Mouse (Mus musculus) midbrain, embryonic 13.5 days (tissue): ENCODE results near the gene Ago4. TPM values are rescaled to one million over a fixed set of nuclear protein-coding genes. Genes with fewer than 3 reads are reported as not detected.

ENCODE experiments used
- ATAC-seq: fragments of 200-750 bp; cut with Nextera tagmentation; 2 replicates; pipeline ENCODE4 v1.8.0; 2017; ENCODE audit warnings: mild to moderate bottlenecking, moderate TSS enrichment, moderate library complexity
- H3K27ac ChIP-seq: fragments of 300-500 bp; sonication (generic); 2 replicates; pipeline ENCODE4 v1.5.1; 2015; ENCODE audit warnings: inconsistent platforms, mild to moderate bottlenecking, moderate library complexity
- H3K27me3 ChIP-seq: fragments of 300-500 bp; sonication (generic); 2 replicates; pipeline ENCODE4 v1.6.1; 2015; ENCODE audit warnings: mild to moderate bottlenecking, inconsistent platforms
- H3K36me3 ChIP-seq: fragments of 300-500 bp; sonication (generic); 2 replicates; pipeline ENCODE4 v1.6.1; 2015; ENCODE audit warnings: mild to moderate bottlenecking, inconsistent platforms
- H3K4me1 ChIP-seq: fragments of 300-500 bp; sonication (generic); replicated peaks from 2 replicates; pipeline ENCODE4 v1.6.1; 2015; ENCODE audit warnings: inconsistent platforms
- H3K4me2 ChIP-seq: fragments of 300-500 bp; sonication (generic); replicated peaks from 2 replicates; pipeline ENCODE4 v1.6.1; 2015; ENCODE audit warnings: moderate library complexity, mild to moderate bottlenecking, inconsistent platforms
- H3K4me3 ChIP-seq: fragments of 300-500 bp; sonication (generic); replicated peaks from 2 replicates; pipeline ENCODE4 v1.5.1; 2015; ENCODE audit warnings: mild to moderate bottlenecking, inconsistent platforms
- H3K9ac ChIP-seq: fragments of 300-500 bp; sonication (generic); replicated peaks from 2 replicates; pipeline ENCODE4 v1.6.1; 2015; ENCODE audit warnings: mild to moderate bottlenecking, inconsistent platforms
- H3K9me3 ChIP-seq: fragments of 300-500 bp; sonication (generic); 2 replicates; pipeline ENCODE4 v1.6.1; 2016; ENCODE audit warnings: mild to moderate bottlenecking, inconsistent platforms
- WGBS: fragments of 180-500 bp; shearing (Covaris S2); methylation state at CpG from one replicate; pipeline ENCODE4 v1.1.7; 2015; 5-methylcytosine and 5-hydroxymethylcytosine counted together
- polyA plus RNA-seq: library from polyadenylated mRNA; unstranded; fragments of >200 nt; fragmentation: Nextera tagmentation; extraction: Ambion mirVana; gene quantifications from 2 replicates; pipeline ENCODE4 v1.2.1, GENCODE M21; 2015

The Ago4 gene
- polyA plus RNA-seq, 1 experiment from 2014 or later, result 10.4 TPM

DNA sequence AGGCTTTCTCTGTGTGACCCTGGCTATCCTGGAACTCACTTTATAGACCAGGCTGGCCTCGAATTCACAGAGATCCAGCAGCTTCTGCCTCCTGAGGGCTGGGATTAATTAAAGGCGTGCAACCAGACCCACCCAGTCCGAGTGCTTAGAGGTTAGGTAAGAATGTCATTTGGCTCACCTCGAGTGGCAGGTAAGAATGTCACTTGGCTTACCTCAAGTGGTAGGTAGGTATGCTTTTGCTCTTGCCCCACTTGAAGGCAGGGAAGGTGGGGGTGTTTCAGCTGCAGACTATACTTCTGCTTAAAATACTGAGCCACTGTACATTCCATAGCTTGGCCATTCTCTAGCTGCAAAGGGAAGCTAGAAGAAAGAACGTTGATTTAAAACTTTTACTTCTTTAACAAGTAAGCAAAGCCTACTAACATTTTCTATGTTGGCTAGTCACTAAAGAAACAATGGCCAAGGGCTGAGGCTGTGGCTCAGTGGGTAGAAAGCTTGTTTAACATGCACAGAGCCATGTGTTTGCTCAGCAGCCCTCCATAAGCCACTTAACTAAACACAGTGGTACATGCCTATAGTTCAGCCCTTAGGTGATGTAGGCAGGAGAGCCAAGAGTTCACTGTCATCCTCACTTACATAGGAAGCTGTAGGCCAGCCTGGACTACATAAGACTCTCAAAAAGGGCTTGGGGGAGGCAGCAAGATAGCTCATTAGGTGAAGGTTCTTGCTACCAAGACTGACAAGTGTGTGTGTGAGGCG is 20.8 kb downstream of the Ago4 start:
- peaks cover 68% of the 10 kb centered on the region for H3K36me3 ChIP-seq
- no peak overlapping the region for H3K4me2 ChIP-seq
- no peaks in the 10 kb centered on the region for H3K9me3 ChIP-seq
- WGBS, result 91% methylated on average over 6 of the region's 6 CpGs
- H3K4me3 ChIP-seq, result no peak overlapping the region
- no peak overlapping the region for H3K9ac ChIP-seq
- ATAC-seq, result no peak
- no peak overlapping the region for H3K27ac ChIP-seq
- no peaks in the 10 kb centered on the region for H3K4me1 ChIP-seq
- no peaks in the 10 kb centered on the region for H3K27me3 ChIP-seq

GRCm38 (mm10) chr4:126511013-126511412 is 22.3 kb downstream of the Ago4 start:
- 93% methylated on average over 5 of the region's 5 CpGs for WGBS
- Histone ChIP-seq H3K9me3 (no peaks in the 10 kb centered on the region), H3K4me1 (no peaks in the 10 kb centered on the region), H3K4me3 (no peak overlapping the region), H3K27ac (no peak overlapping the region), H3K4me2 (no peak overlapping the region), H3K9ac (no peak overlapping the region), H3K36me3 (peaks cover 69% of the 10 kb centered on the region), H3K27me3 (no peaks in the 10 kb centered on the region)
- no peak for ATAC-seq

DNA sequence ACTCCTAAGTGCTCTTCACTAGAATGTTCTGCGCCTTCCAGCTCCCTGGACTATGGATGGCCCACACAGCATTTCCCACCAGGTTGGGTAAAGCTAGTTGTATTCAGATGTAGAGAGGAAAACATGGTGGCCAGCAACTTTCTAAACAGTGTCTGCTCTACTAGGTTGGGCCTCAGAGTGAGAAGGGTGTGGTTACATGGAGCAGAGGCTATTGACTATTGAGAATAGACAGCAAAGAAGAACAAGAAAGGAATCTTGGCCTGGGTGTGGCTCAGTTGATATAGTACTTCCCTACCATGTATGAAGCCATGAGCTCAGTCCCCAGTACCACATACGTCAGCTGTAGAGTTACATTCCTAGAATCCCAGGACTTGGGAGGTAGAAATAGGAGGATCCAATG is 24.2 kb downstream of the Ago4 start:
- H3K27me3 ChIP-seq, result no peaks in the 10 kb centered on the region
- H3K4me3 ChIP-seq, result no peak overlapping the region
- no peak overlapping the region for H3K4me2 ChIP-seq
- no peaks in the 10 kb centered on the region for H3K4me1 ChIP-seq
- H3K36me3 ChIP-seq, result peaks cover 74% of the 10 kb centered on the region
- 95% methylated on average over 2 of the region's 2 CpGs for WGBS
- no peak overlapping the region for H3K9ac ChIP-seq
- H3K9me3 ChIP-seq, result no peaks in the 10 kb centered on the region
- no peak overlapping the region for H3K27ac ChIP-seq
- ATAC-seq, result no peak

- Histone ChIP-seq H3K9me3 (no peaks in the 10 kb centered on the region), H3K4me3 (no peak overlapping the region), H3K27ac (no peak overlapping the region), H3K36me3 (peaks cover 82% of the 10 kb centered on the region), H3K27me3 (no peaks in the 10 kb centered on the region), H3K4me1 (no peaks in the 10 kb centered on the region), H3K4me2 (no peak overlapping the region), H3K9ac (no peak overlapping the region)
- WGBS, result 78% methylated on average over 14 of the region's 14 CpGs
- ATAC-seq, result no peak
Observed at GRCm38 (mm10) chr4:126508110-126508899, 25.0 kb downstream of the Ago4 start.

DNA sequence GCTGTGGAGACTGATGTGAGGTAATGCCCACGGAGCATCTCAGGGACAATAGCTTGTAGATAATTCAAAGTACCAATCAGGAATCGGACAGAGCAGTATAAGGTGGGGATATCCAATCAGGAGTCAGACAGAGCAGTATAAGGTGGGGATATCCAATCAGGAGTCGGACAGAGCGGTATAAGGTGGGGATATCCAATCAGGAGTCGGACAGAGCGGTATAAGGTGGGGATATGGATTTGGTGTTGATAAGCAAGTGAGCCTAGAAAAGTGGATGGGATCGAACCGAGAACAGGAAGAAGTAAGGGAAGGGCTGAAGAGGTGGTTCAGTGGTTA is 30.3 kb downstream of the Ago4 start:
- no peaks in the 10 kb centered on the region for H3K9me3 ChIP-seq
- no peak overlapping the region for H3K4me3 ChIP-seq
- no peak overlapping the region for H3K27ac ChIP-seq
- no peak overlapping the region for H3K9ac ChIP-seq
- H3K36me3 ChIP-seq, result peaks cover 60% of the 10 kb centered on the region
- WGBS, result 55% methylated on average over 8 of the region's 8 CpGs
- peak; percentile 65; the same call in 1 of the 2 replicates for ATAC-seq
- H3K4me1 ChIP-seq, result peaks cover 6% of the 10 kb centered on the region; the same call in 1 of the 2 replicates
- H3K4me2 ChIP-seq, result no peak overlapping the region
- no peaks in the 10 kb centered on the region for H3K27me3 ChIP-seq

GRCm38 (mm10) chr4:126502141-126502976 is 30.9 kb downstream of the Ago4 start:
- Histone ChIP-seq H3K9ac (no peak overlapping the region), H3K27ac (no peak overlapping the region), H3K36me3 (peaks cover 61% of the 10 kb centered on the region), H3K9me3 (no peaks in the 10 kb centered on the region), H3K4me1 (peaks cover 6% of the 10 kb centered on the region; the same call in 1 of the 2 replicates), H3K27me3 (no peaks in the 10 kb centered on the region), H3K4me3 (no peak overlapping the region), H3K4me2 (no peak overlapping the region)
- ATAC-seq, result no peak
- WGBS, result 76% methylated on average over 6 of the region's 6 CpGs

DNA sequence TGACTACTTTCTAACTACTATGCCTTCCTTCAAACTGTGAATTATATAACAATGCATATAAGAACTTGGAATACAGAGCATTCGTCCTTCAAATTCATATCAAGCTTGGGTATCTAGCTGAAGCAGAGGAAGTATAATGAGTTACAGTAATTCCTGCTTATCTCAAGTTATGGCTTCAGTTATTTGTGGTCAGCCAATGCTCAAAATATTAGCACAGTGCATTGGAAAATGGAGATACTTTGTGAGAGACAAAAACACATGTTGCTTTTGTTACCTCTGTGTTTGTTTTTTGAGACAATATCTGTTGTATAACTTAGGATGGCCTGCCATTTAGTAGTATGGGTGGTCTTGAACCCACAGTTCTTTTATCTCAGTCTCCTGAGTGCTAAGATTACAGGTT is 34.7 kb downstream of the Ago4 start:
- peaks cover 6% of the 10 kb centered on the region; the same call in 1 of the 2 replicates for H3K4me1 ChIP-seq
- H3K36me3 ChIP-seq, result peaks cover 48% of the 10 kb centered on the region
- no peak overlapping the region for H3K27ac ChIP-seq
- no peak overlapping the region for H3K9ac ChIP-seq
- H3K4me3 ChIP-seq, result no peak overlapping the region
- WGBS, result 82% methylated on average over 1 of the region's 1 CpGs
- no peaks in the 10 kb centered on the region for H3K9me3 ChIP-seq
- no peaks in the 10 kb centered on the region for H3K27me3 ChIP-seq
- H3K4me2 ChIP-seq, result no peak overlapping the region
- no peak for ATAC-seq

DNA sequence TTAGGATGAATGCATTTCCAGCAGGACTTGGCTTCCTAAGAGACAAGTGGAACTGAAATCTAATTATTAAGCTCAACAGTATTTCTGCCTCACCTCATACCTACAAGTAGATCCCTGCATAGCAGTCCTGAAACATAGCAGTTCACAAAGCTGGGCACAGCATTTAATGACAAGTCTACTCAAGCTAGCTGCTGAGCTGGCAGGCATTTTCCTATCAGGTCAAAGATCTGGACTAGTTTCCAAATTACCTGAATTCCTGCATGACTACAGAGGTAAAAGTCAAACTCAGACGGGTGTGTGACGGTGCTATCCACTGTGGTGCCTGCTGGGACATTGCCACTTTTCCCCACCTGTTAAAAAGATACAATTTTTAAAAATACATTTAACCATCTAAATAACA is 36.3 kb downstream of the Ago4 start:
- Histone ChIP-seq H3K9me3 (no peaks in the 10 kb centered on the region), H3K4me2 (no peak overlapping the region), H3K36me3 (peaks cover 45% of the 10 kb centered on the region), H3K27me3 (no peaks in the 10 kb centered on the region), H3K4me3 (no peak overlapping the region), H3K9ac (no peak overlapping the region), H3K4me1 (no peaks in the 10 kb centered on the region), H3K27ac (no peak overlapping the region)
- WGBS, result 88% methylated on average over 2 of the region's 2 CpGs
- ATAC-seq, result no peak

DNA sequence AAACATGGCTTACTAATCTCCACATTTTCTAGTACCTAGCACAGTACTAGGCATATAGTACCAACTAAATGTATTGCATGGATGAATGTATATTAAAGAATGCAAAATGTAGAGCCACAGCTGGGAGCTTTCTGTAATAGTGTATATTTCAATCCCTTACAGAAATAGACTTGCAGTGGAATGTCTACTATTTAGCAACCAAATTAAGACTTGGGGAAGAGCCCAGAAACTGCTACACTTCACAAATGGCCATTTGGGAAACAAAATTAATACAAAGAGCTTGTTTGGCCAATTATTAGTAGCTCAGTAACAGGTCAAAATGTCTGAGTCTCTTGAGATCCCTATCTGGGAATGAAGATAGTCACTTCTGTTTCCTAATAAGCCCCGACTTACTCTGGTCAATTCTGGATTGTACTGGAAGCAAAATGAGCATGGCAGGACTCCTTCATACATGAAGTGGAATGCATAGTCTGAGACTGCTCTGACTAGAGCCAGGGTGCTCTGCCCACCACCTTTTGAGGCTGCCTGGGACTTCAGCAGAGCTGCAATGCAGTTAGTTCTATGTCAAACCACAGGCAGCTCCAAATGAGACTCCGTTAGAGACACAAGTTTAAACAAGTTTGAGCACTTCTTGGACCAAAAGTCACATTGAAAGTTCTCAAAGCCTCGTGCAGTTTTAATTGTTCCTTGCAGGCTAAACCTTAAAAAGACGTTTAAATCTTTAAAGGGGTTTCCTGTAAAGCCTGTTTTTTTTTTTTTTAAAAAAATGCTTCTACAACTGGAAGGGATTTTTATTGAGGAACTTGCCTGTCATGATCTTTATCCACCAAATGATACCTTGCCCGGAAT is 37.1 kb downstream of the Ago4 start:
- no peaks in the 10 kb centered on the region for H3K9me3 ChIP-seq
- ATAC-seq, result no peak
- no peak overlapping the region for H3K4me2 ChIP-seq
- peaks cover 52% of the 10 kb centered on the region for H3K36me3 ChIP-seq
- H3K27ac ChIP-seq, result no peak overlapping the region
- no peak overlapping the region for H3K9ac ChIP-seq
- no peaks in the 10 kb centered on the region for H3K4me1 ChIP-seq
- 86% methylated on average over 5 of the region's 5 CpGs for whole genome bisulfite sequencing
- no peaks in the 10 kb centered on the region for H3K27me3 ChIP-seq
- H3K4me3 ChIP-seq, result no peak overlapping the region

DNA sequence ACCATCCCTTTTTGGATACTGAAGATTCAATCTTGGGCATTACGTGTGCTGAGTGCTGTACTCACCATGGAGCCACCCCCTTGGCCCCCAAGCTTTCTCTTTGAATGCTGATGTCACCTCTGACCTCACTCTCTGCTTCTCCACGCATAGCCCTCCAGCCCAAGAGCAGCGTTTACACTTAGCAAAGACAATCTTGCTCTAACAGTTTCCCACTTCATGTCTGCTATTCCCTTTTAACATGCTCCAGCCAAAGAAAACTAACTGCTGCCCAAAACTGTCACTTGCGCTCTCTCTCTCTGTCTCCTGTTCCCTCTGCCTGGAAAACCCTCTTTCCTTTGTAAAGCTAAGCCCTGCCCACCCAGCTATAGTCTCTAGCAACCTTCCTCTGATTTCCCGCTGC is 37.8 kb downstream of the Ago4 start:
- Histone ChIP-seq H3K4me3 (no peak overlapping the region), H3K27me3 (no peaks in the 10 kb centered on the region), H3K4me1 (no peaks in the 10 kb centered on the region), H3K27ac (no peak overlapping the region), H3K9ac (no peak overlapping the region), H3K36me3 (peaks cover 59% of the 10 kb centered on the region), H3K4me2 (no peak overlapping the region), H3K9me3 (no peaks in the 10 kb centered on the region)
- no peak for ATAC-seq
- 64% methylated on average over 5 of the region's 5 CpGs for WGBS

DNA sequence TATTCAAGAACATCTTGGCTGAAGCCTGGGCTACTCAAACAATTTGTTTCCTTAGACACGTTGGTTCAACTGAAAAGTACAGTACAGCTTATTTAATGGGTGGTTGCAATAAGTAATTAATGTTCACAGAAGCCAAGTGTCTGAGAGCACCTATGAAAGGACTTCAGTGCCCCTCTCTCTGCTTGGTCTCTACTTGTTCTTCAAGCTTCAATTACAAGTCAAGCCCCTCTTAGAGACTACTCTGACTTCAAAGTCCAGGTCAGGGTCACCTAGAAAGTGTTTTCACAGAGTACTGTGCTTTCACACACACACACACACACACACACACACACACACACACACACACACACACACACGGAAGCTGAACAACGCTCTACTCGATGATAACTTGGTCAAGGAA is 39.9 kb downstream of the Ago4 start:
- Histone ChIP-seq H3K27me3 (no peaks in the 10 kb centered on the region), H3K27ac (no peak overlapping the region), H3K4me3 (no peak overlapping the region), H3K4me2 (no peak overlapping the region), H3K9ac (no peak overlapping the region), H3K36me3 (peaks cover 62% of the 10 kb centered on the region), H3K4me1 (no peaks in the 10 kb centered on the region), H3K9me3 (no peaks in the 10 kb centered on the region)
- no peak for ATAC-seq
- WGBS, result 89% methylated on average over 4 of the region's 4 CpGs
